Mouse (Mus musculus): ENCODE results near the gene Ribc1. TPM values are rescaled to one million over a fixed set of nuclear protein-coding genes. Genes with fewer than 3 reads are reported as not detected.
A peak's percentile ranks its signal among the peaks of the same experiment; 100 is the strongest.

Gene Ribc1
- polyA plus RNA-seq, 1 experiment, result 1.1 TPM

- Histone ChIP-seq H3K36me3 (ENCODE audit: control insufficient read depth, insufficient read depth, low read length) (no peaks in the 10 kb centered on the region), H3K4me3 (ENCODE audit: insufficient read depth, low read depth, low read length) (peak overlapping the region; percentile 76), H3K27me3 (replicated peaks; ENCODE audit: control insufficient read depth, insufficient read depth, low read length) (no peaks in the 10 kb centered on the region), H3K27ac (ENCODE audit: insufficient read depth, low read depth, low read length) (0 out of 2 replicates have a peak overlapping the region, but pooled peaks have one; percentile 0), H3K4me1 (ENCODE audit: control insufficient read depth, insufficient read depth, low read length) (no peaks in the 10 kb centered on the region; the same call in 1 of the 2 replicates)
- DNase-seq, result no peak
- 1% methylated on average over 14 of the region's 14 CpGs for WGBS
- TF ChIP-seq CTCF (conservative IDR thresholded peaks at IDR 0.05; ENCODE audit: insufficient read depth, insufficient read length, low read depth, low read length) (no peak), POLR2A (IDR thresholded peaks at IDR 0.05; ENCODE audit: low read depth, low read length) (no peak)
Measured at GRCm38 (mm10) chrX:152017186-152017585, 1.1 kb upstream of the Ribc1 start.

GRCm38 (mm10) chrX:152015752-152016150 is 344 bp downstream of the Ribc1 start:
- no peaks in the 10 kb centered on the region; the same call in 1 of the 2 replicates for H3K4me1 ChIP-seq (ENCODE audit: control insufficient read depth, insufficient read depth, low read length)
- DNase-seq, result no peak
- TF ChIP-seq CTCF (conservative IDR thresholded peaks at IDR 0.05; ENCODE audit: insufficient read depth, insufficient read length, low read depth, low read length) (no peak), POLR2A (IDR thresholded peaks at IDR 0.05; ENCODE audit: low read depth, low read length) (no peak)
- H3K27ac ChIP-seq (ENCODE audit: insufficient read depth, low read depth, low read length), result peak overlapping the region; percentile 17; the same call in 1 of the 2 replicates
- H3K36me3 ChIP-seq (ENCODE audit: control insufficient read depth, insufficient read depth, low read length), result no peaks in the 10 kb centered on the region
- H3K27me3 ChIP-seq (replicated peaks; ENCODE audit: control insufficient read depth, insufficient read depth, low read length), result no peaks in the 10 kb centered on the region
- peak overlapping the region; percentile 62 for H3K4me3 ChIP-seq (ENCODE audit: insufficient read depth, low read depth, low read length)
- WGBS, result 0% methylated on average over 11 of the region's 11 CpGs

GRCm38 (mm10) chrX:152007863-152008262 is 8.2 kb downstream of the Ribc1 start:
- H3K27me3 ChIP-seq (replicated peaks; ENCODE audit: control insufficient read depth, insufficient read depth, low read length), result no peaks in the 10 kb centered on the region
- H3K27ac ChIP-seq (ENCODE audit: insufficient read depth, low read depth, low read length), result no peak overlapping the region
- TF ChIP-seq POLR2A (IDR thresholded peaks at IDR 0.05; ENCODE audit: low read depth, low read length), result no peak
- TF ChIP-seq CTCF (conservative IDR thresholded peaks at IDR 0.05; ENCODE audit: insufficient read depth, insufficient read length, low read depth, low read length), result no peak
- no peak overlapping the region for H3K4me3 ChIP-seq (ENCODE audit: insufficient read depth, low read depth, low read length)
- H3K4me1 ChIP-seq (ENCODE audit: control insufficient read depth, insufficient read depth, low read length), result peaks cover 3% of the 10 kb centered on the region; the same call in 1 of the 2 replicates
- DNase-seq, result no peak
- 88% methylated on average over 1 of the region's 1 CpGs for WGBS
- no peaks in the 10 kb centered on the region for H3K36me3 ChIP-seq (ENCODE audit: control insufficient read depth, insufficient read depth, low read length)

GRCm38 (mm10) chrX:152002865-152003264 is 13.2 kb downstream of the Ribc1 start:
- no peaks in the 10 kb centered on the region for H3K27me3 ChIP-seq (replicated peaks; ENCODE audit: control insufficient read depth, insufficient read depth, low read length)
- 36% methylated on average over 2 of the region's 2 CpGs for WGBS
- no peak overlapping the region for H3K27ac ChIP-seq (ENCODE audit: insufficient read depth, low read depth, low read length)
- TF ChIP-seq CTCF (conservative IDR thresholded peaks at IDR 0.05; ENCODE audit: insufficient read depth, insufficient read length, low read depth, low read length), result no peak
- no peak for TF ChIP-seq POLR2A (IDR thresholded peaks at IDR 0.05; ENCODE audit: low read depth, low read length)
- no peaks in the 10 kb centered on the region for H3K36me3 ChIP-seq (ENCODE audit: control insufficient read depth, insufficient read depth, low read length)
- peaks cover 3% of the 10 kb centered on the region; the same call in 1 of the 2 replicates for H3K4me1 ChIP-seq (ENCODE audit: control insufficient read depth, insufficient read depth, low read length)
- no peak overlapping the region for H3K4me3 ChIP-seq (ENCODE audit: insufficient read depth, low read depth, low read length)
- no peak for DNase-seq

- TF ChIP-seq CTCF (conservative IDR thresholded peaks at IDR 0.05; ENCODE audit: insufficient read depth, insufficient read length, low read depth, low read length) (no peak), POLR2A (IDR thresholded peaks at IDR 0.05; ENCODE audit: low read depth, low read length) (peak; percentile 85)
- DNase-seq, result peak; percentile 93
- no peaks in the 10 kb centered on the region for H3K36me3 ChIP-seq (ENCODE audit: control insufficient read depth, insufficient read depth, low read length)
- H3K27me3 ChIP-seq (replicated peaks; ENCODE audit: control insufficient read depth, insufficient read depth, low read length), result no peaks in the 10 kb centered on the region
- H3K4me1 ChIP-seq (ENCODE audit: control insufficient read depth, insufficient read depth, low read length), result no peaks in the 10 kb centered on the region; the same call in 1 of the 2 replicates
- H3K27ac ChIP-seq (ENCODE audit: insufficient read depth, low read depth, low read length), result peak within 1 kb of the TSS; percentile 85
- under 1% methylated on average over 39 of the region's 41 CpGs for WGBS
- peak within 1 kb of the TSS; percentile 81 for H3K4me3 ChIP-seq (ENCODE audit: insufficient read depth, low read depth, low read length)
Measured at GRCm38 (mm10) chrX:152001737-152002710, 14.1 kb downstream of the Ribc1 start, which contains the start of gene Hsd17b10. Gene Hsd17b10 (plus strand): TSS chrX:152001845.

- Histone ChIP-seq H3K36me3 (ENCODE audit: control insufficient read depth, insufficient read depth, low read length) (no peaks in the 10 kb centered on the region), H3K4me1 (ENCODE audit: control insufficient read depth, insufficient read depth, low read length) (no peaks in the 10 kb centered on the region; the same call in 1 of the 2 replicates), H3K27me3 (replicated peaks; ENCODE audit: control insufficient read depth, insufficient read depth, low read length) (no peaks in the 10 kb centered on the region), H3K27ac (ENCODE audit: insufficient read depth, low read depth, low read length) (peak overlapping the region; percentile 85), H3K4me3 (ENCODE audit: insufficient read depth, low read depth, low read length) (peak overlapping the region; percentile 42)
- DNase-seq, result no peak
- 14% methylated on average over 9 of the region's 9 CpGs for WGBS
- TF ChIP-seq POLR2A (IDR thresholded peaks at IDR 0.05; ENCODE audit: low read depth, low read length) (no peak), CTCF (conservative IDR thresholded peaks at IDR 0.05; ENCODE audit: insufficient read depth, insufficient read length, low read depth, low read length) (no peak)
Measured at GRCm38 (mm10) chrX:152001182-152001684, 14.9 kb downstream of the Ribc1 start.

All from kidney, adult 2 months (tissue).